Mouse (Mus musculus) heart, postnatal 14 days (tissue): ENCODE data around the gene Eid2b. TPM values are rescaled to one million over a fixed set of nuclear protein-coding genes. Genes with fewer than 3 reads are reported as not detected.
"Not testable (repeated sequence)": the region's sequence is repeated elsewhere in the genome, so short reads cannot be mapped to it uniquely, and the experiment has no call there.

Source experiments
- DNase-seq, 2 experiments: peaks; one replicate each; pipeline ENCODE4 v3.0.0; 2021 to 2022
- intact Hi-C: fragments of 180-260 bp; cut with DNase I; formaldehyde crosslinking; loops from one replicate; pipeline ENCODE4 v1.15.1; 2025
- long read RNA-seq, 2 experiments: library from polyadenylated mRNA; stranded (forward); transcript quantifications; one replicate each; pipeline ENCODE4 v2.0.0; 2021
- total RNA-seq, 2 experiments: library from RNA; stranded (reverse); gene quantifications; 2 replicates each; pipeline ENCODE4 v1.2.3; 2021

The Eid2b gene
- total RNA-seq = 1 to 10 TPM; 8.0 to 9.4 TPM
- long read RNA-seq, experiment 1, transcript Eid2b-201 (1 exons, 1,751 nt) = major isoform, 20 of 20 reads
- long read RNA-seq, experiment 1, partial matches to known transcripts = 0 of 20 reads
- long read RNA-seq, experiment 1, other reads (novel, unspliced or antisense) = 0 of 20 reads
- long read RNA-seq, experiment 2, transcript Eid2b-201 (1 exons, 1,751 nt) = major isoform, 16 of 16 reads
- long read RNA-seq, experiment 2, partial matches to known transcripts = 0 of 16 reads
- long read RNA-seq, experiment 2, other reads (novel, unspliced or antisense) = 0 of 16 reads

- intact Hi-C loops = loop anchor here (2.0 to 5.0 kb wide), 3 partner anchors 25 to 69 kb away; partner anchors contain the start of genes Dll3 and Supt5
- peak; percentile 98 for DNase-seq
Observed at GRCm38 (mm10) chr7:28277615-28278278, at the start of gene Eid2b. TSS of gene Eid2b (plus strand) at chr7:28277739.

DNA sequence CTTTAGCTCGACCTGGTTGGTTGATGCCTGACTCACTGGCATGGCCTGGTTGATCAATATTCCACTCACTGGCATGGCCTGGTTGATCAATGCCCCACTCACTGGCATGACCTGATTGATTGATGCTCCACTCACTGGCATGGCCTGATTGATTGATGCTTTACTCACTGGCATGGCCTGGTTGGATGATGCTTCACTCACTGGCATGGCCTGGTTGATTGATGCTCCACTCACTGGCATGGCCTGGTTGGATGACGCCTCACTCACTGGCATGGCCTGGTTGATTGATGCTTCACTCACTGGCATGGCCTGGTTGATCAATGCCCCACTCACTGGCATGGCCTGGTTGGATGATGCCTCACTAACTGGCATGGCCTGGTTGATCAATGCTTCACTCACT is 33.6 kb upstream of the Eid2b start:
- intact Hi-C loops, DNase-seq: not testable (repeated sequence)

DNA sequence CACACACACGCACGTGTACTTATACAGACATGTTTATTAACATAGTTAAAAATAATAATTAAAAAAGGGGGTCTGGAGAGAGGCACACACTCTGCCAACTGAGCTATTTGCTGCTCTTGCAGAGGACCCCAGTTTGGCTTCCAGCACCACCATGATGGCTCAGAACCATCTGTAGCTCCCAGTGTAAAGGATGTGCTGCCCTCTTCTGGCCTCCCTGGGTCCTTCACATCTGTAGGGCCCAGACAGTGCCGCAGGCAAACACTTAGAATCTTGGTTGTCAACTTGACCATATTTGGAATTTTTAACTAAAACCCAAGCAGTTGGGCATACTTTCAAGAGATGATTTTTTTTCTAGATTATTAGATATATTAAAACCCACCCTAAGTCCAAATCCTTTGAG is 28.6 kb upstream of the Eid2b start:
- intact Hi-C loops = no loop called here

DNA sequence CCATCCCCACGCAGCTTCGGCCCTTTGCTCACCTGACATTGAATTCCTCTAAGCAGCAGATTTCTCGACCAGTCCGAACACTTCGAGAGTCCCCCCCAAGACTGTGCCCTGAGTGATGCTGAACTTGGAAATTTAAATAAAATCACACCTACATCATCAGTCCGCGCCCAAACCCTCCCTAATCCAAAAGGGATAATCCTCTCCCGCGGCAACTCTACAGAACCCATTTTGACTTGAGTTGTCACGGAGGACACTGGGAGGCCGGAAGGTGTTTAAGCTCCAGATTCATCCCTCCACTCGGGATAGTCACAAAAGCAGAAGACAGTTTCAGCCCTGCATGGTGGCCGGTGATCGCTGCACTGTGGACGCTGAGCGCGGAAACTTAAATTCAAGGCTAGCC is 25.6 kb upstream of the Eid2b start:
- no peak for DNase-seq
- intact Hi-C loops = no loop called here

More for the DNA sequence above, 28.6 kb upstream of the Eid2b start:
- DNase-seq = no peak

GRCm38 (mm10) chr7:28254591-28254990 is 22.9 kb upstream of the Eid2b start:
- intact Hi-C loops = no loop called here
- DNase-seq = no peak

- intact Hi-C loops = no loop called here
- DNase-seq = no peak
Observed at GRCm38 (mm10) chr7:28255476-28255875, 22.1 kb upstream of the Eid2b start.

DNA sequence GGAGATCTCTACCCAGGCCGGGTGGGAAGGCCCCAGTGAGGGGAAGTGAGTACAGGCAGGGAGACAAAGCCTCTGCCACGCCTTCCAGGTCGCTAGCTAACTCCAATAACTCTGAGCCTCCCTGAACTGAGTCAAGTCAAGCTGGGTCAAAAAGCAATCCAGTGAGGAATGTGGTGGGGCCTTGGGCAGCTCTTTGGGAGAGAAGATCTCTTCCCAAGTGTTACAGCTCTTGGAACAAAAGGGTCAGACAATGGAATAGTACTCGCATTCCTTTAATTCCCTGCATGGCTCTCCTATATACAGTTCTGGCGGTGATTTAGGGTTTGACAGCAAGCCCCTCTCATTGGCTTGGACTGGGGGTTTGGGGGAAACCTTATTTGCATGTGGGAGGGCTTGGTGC is 14.7 kb upstream of the Eid2b start:
- intact Hi-C loops = no loop called here
- DNase-seq = no peak

- intact Hi-C loops = no loop called here
- peak; percentile 76 to 87 for DNase-seq
Observed at GRCm38 (mm10) chr7:28263786-28264185, 13.8 kb upstream of the Eid2b start.

DNA sequence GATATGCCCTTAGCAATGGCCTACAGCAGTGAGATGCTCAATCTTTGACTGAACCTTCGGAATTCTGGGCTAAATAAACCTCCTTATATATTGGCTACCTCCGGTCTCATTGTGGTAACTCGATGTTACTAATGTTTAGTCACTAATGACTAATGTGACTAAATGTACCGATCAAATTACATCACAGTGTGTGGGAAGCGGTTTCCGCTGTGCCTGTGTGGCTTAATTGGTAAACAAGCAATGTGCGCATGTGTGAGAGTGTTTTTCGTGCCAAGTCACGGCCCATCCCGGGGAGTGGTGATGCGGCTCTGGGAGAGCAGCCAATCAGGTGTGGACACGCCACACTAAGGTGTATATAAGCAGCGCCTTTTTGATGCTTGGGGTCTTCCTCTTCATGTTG is 12.1 kb upstream of the Eid2b start:
- no peak for DNase-seq
- intact Hi-C loops = no loop called here

DNA sequence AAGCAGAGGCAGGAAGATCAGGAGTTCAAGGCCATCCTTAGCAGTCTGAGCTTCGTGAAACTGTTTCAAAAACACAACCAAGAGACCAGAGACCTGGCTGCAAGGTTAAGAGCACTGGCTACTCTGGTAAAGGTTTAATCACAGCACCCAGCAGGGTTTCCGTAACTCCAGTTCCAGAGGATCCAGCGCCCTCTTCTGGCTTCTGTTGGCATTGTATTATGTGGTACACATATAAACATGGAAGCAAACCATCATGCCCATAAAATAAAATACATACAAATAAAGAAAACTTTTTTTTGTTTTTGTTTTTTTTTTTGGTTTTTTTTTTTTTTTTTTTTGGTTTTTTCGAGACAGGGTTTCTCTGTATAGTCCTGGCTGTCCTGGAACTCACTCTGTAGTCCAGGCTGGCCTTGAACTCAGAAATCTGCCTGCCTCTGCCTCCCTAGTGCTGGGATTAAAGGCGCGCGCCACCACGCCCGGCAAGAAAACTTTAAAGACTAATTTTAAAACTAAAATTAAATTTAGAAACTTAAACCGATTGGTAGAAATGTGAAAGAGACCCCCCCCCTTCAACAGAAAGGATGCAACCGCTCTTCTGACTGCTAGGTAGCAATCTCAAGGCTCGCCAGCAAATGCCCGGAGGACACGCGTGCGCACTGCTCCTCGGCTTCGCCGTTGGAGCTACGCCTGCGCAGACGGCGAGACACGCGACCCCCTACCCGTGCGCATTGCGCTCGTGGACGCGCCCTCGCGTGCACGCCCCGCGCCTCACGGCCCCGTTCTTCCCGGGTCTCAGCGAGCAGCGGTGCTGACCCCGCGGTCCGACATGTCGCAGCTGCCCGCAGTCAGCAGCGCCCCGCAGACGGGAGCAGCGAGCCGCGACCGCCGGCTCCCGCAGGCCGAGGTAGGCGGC is 10.2 kb upstream of the Eid2b start, which contains the start of gene Eid2:
Gene Eid2, plus strand, starts transcription at position 753 of the 913 bp plus-strand sequence.
- DNase-seq = peak; percentile 83 to 86
- intact Hi-C loops = no loop called here

DNA sequence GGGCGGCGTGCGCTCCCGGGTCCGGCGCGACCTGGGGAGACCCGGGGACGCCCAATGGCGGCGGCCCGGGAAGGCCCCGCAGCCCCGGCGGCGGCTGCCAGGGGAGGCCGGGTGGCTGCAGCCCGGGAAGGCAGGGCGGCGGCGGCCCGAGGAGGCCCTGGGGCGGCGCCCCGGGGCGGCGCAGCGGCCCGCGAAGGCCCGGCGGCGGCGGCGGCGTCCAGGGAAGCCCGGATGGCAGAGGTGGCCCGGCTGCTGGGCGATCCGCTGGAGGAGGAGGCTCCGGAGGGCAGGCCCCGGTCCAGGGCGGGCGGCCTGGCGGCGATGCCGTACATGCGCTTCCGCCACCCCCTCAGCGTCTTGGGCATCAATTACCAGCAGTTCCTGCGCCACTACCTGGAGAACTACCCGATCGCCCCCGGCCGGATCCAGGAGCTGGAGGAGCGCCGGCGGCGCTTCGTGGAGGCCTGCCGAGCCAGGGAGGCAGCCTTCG is 9.5 kb upstream of the Eid2b start:
- intact Hi-C loops = no loop called here
- DNase-seq = peak; percentile 60 to 67

GRCm38 (mm10) chr7:28268576-28268975 is 9.0 kb upstream of the Eid2b start:
- intact Hi-C loops = no loop called here
- DNase-seq = no peak

DNA sequence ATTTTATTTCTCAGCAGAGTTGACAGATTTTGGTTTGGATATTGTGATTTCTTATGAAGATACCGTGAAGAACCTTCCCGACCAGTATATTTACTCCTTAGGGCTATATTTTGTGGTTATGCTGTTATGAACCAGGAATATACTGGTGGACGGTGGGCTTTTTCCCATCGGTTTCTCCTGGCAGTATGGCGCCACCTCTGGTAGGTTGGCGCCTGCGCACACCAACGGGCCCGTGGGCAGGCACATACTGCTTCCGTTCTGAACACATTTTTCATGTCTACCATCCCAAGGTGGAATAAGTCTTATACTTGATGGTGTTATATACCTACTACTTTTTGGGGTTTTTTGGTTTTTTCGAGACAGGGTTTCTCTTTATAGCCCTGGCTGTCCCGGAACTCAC is 8.2 kb upstream of the Eid2b start:
- DNase-seq = no peak
- intact Hi-C loops = no loop called here

GRCm38 (mm10) chr7:28271761-28272160 is 5.8 kb upstream of the Eid2b start:
- DNase-seq = no peak
- intact Hi-C loops = no loop called here

DNA sequence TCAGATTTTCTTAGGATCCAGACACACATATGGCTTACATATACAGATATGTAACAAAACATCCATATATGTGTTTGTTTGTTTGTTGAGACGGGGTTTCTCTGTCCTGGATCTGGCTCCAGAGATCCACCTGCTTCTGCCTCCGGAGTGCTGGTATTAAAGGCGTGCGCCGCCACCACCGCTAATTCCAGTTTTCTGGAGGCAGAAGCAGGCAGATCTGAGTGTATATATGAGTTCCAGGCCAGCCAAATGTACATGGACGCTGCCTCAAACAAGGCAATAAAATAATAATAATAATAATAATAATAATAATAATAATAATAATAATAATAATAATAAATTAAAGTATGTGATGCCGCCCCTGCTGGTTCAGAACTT is 313 bp upstream of the Eid2b start:
- intact Hi-C loops = loop anchor here (2.0 to 5.0 kb wide), 3 partner anchors 26 to 70 kb away; partner anchors contain the start of genes Dll3 and Supt5
- DNase-seq = no peak

DNA sequence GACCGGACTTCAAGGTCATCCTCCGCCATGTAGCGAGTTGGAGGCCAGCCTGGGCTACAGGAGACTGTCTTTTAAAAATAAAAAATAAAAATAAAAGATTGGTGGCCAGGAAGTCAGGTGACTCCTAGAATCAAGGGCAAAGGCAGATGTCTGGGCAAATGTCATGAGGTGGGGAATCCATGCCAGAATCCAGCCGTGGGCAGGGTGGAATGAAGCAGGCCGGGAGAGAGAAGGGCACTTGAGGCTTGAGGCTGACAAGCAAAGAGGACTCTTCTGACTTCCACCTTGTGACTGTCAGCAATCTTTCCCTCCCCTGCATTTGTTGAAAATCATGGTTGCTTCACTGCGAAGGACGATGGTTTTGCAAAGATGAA is 727 bp downstream of the Eid2b start:
- no peak for DNase-seq
- intact Hi-C loops = loop anchor here (5.0 kb wide), 1 partner anchor 59 kb away; the partner anchor contains the start of gene Supt5

DNA sequence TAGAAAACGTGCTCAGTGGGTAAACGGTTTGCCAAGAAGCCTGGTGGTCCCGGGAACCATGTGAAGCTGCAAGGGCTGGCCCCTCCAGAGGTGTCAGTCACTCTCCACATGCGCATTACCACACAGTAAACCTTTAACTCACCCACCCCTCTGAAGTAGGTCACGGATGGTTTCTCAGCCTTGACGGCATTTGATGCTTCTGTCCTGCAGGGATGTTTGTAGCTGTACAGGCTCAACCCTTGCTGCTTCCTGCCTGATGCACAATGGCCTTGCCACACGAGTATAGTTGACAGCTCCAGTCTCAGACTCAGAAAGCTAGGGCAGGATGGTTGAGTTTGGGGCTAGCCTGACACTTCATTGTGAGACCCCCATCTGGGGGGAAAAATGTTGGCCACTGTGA is 3.1 kb downstream of the Eid2b start:
- DNase-seq = no peak

GRCm38 (mm10) chr7:28290165-28290564 is 12.6 kb downstream of the Eid2b start:
- intact Hi-C loops = no loop called here
- DNase-seq = no peak

More for the DNA sequence above, 3.1 kb downstream of the Eid2b start:
- intact Hi-C loops = no loop called here

DNA sequence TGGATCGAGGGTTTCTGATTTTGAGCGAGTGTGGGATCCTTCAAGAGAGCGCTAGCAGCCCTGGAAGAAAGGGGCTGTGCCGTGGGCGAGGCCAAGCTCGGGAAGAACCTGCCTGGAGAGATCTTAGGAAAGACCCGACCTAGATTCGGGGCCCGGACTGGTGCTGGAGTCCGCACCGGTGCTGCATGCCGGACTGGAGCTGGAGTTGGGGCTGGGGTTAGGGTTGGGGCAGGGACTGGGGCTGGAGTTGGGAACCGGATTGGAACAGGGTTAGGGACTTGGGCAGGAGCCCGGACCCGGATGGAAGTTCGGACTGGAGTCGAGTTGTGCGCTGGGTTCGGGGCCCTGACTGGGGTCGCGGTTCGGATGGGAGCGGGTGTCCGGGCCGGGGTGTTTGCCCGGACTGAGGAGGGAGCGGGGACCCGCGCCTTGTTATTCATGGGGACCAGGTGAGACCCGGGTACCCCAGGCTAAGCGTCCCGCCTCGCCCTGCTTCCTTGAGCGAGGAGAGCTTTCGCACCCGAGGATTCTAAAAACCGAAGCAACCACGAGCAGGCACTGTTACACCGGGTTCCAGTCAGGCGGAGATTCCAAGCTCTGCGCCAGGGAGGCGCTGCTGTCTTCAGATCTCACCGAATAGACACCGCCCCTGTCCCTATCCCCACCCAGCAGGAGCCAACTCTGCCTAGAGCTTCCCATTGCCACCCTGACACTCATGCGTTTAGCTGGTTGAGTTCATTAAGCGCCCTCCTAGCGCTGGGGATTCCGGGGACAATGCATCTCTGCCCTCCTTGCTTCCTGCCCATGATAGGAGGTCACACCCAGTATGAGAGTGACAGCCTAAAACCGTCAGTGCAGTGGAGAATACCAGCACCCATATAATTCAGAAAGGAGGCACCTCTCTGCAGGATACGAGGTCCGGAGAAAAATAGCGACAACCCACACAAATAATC is 13.4 kb downstream of the Eid2b start, which contains the start of gene Selenov:
Gene Selenov, minus strand, starts transcription at position 549 of the 953 bp plus-strand sequence.
- no peak for DNase-seq

More for the DNA sequence above, 13.4 kb downstream of the Eid2b start, which contains the start of gene Selenov:
- intact Hi-C loops = no loop called here
